Mouse (Mus musculus): ENCODE data around the gene Elmsan1.

The Elmsan1 gene

GRCm38 (mm10) chr12:84173309-84173915, 45.3 kb downstream of the Elmsan1 start:
- peak; percentile 94 for DNase-seq

DNA sequence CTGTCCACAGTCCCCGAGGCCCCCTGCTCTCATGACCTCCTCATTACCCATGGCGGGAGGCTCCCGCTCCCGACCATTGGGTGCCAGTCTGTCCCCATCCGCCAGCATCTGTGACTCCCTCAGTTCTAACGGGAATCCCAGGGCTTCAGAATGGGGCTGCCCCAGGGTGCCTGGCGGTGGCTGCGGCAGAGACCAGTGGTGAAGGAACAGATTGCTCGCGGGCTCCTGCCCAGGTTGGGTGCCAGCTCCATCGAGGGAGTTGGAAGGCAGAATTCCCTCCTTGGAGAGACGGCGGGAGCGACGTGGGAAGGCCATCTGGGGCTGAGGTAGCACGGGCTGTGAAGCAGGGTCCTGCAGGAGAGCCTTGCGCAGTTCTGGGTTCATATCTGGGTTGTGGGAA, 45.8 kb downstream of the Elmsan1 start:
- DNase-seq, result peak; percentile 94

DNA sequence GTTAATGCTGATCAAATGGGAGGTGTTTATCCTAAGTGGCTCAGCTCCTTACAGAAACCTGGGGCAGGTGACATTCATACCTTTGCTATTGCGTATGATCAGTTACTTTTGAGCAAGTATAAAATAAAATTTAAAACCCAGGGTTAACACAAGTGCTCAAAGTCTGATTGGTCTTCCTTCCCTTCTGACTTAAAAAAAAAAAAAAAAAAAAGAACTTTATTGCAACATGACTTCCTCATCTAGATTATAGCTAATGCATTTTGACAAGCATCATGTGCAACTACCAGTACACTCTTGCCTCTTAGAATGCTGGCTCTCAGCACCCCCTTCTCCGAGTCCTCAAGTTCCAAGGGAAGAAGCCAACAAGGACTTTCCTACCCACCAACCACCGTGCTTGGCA, 46.5 kb downstream of the Elmsan1 start:
- DNase-seq, result no peak

DNA sequence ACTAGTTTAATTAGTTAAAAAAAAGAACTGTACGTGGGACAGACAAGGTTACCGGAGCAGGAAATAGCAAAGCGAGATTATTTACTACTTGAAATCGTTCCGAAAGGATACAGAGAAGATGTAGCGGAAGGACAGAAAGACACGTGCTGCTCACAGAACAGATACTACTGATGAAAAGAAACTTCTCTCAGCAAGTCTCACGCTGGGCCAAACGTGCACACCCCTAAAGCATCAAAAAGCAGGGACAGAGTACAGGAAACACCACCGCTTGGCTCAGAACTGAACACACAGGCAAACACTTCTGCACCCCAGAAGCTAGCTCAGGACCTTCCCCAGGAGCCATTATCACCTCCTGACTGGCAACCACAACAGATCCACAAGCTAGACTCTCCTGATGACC, 48.1 kb downstream of the Elmsan1 start:
- DNase-seq, result no peak

DNA sequence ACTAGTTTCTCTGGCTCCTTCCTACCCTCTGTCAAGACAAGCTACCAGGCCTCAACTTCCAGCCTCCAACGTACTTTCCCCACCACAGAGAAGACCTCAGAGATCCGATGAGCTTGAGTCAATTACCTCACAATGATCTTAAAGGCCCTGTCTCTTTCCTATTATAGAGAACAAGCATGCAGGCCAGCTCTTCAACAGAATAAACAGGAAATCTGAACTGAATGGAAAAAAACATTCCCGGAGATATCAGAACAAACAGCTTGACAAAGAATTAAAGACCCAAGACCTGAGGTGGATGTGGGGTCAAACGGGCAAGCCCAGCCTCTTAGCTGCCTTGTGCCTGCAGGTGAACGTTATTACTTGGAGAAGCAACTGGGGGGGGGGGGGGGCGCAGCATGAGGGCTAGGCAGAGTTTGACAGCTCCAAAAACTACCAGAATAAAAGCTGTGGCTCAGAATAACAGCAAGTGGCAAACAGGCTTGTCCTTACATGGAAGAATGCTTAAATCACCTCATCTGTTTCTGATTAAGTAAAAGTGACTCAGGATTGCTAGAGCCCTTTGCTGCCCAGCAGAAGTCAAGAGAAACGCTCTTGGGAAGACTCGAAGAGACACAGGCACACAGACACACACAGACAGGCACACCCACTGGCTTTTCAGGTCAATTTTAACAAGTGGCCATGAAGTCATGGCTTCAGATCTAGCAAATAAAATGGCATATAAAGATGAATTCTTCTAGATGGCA, 52.9 kb downstream of the Elmsan1 start:
- DNase-seq, result peak; percentile 91

GRCm38 (mm10) chr12:84163586-84164110, 55.0 kb downstream of the Elmsan1 start:
- DNase-seq, result peak; percentile 88

- DNase-seq, result peak; percentile 90
Observed at GRCm38 (mm10) chr12:84163133-84163532, 55.5 kb downstream of the Elmsan1 start.

DNA sequence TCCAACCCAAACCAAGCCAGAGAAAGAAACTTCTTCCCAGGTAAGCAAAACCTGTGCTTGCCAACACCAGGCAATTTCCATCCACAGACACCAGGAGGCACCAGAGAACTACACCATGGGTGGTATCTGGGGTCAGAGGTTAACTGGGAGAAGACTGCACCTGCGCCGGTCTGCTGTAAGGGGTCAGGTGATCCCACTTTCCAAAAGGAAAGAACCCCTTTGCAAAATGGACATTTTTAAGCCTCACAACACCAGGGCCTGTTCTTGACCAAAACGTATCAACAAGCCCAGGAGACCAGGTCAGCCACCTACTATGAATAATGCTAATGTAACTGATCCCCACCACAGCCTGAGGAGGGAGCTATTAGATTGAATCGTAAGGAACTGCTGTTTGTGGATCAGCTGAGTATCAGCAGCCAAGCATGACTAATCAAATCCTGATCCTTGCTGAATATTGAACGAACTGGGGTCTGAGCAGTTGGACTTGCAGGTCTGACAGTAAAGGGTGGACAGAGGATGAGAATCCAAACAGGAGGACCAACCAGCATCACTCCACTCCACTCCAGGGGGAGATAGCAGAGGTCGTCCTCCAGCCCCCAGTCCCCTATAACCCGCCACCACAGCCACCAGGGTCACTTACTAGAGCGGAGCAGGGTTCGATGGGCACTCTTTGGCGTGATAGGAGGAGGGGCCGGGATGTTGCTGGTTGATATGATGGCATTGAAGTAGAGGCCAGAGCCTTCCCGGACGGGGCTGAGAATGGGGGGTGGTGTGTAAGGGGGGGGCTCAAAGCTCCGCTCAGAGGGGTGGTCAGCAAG, 56.9 kb downstream of the Elmsan1 start:
- DNase-seq, result peak; percentile 90

GRCm38 (mm10) chr12:84161116-84161515, 57.6 kb downstream of the Elmsan1 start:
- peak; percentile 91 for DNase-seq

GRCm38 (mm10) chr12:84160491-84160890, 58.2 kb downstream of the Elmsan1 start:
- peak; percentile 83 for DNase-seq

DNA sequence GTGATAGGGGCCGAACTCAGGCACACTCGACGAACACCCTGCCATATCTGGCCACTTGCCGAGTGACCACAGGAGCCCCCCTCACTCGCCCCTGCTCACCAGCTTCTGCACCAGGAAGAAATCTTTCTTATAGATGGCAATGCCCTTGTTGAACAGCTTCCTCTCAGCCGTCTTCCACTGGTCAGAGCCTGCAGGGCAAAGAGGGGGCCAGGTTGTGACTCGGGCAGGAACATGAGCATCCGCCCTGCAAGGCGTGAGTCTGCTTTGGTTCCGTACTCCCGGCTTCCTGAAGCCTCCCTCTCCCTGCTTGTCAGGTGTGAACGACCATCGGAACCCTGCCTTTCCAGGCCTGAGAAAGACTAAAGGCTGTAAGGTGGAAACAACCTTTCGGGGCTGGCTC, 60.5 kb downstream of the Elmsan1 start:
- DNase-seq, result peak; percentile 86

DNA sequence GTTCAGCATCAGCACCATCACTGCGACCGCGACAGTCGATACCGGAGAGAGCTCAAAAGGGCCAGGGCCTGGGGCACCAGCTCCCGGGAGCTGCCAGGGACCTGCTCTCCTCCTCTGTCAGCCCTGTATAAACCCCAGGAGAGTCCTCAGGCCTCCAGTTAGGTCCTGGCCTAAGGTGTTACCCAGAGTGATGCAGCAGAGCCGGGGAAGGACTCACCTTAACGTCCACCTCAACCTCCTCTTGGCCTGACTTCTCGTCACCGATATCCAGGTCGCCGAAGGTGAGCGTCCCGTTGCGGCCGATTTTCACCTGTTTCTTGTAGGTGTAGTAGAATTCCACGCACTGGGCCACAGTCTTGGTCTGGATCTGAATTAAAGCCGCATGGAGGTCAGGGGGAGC, 62.5 kb downstream of the Elmsan1 start:
- DNase-seq, result peak; percentile 75

GRCm38 (mm10) chr12:84155523-84155871, 63.2 kb downstream of the Elmsan1 start:
- peak; percentile 91 for DNase-seq

- peak; percentile 97 for DNase-seq
Observed at GRCm38 (mm10) chr12:84154786-84155522, 63.7 kb downstream of the Elmsan1 start.

DNA sequence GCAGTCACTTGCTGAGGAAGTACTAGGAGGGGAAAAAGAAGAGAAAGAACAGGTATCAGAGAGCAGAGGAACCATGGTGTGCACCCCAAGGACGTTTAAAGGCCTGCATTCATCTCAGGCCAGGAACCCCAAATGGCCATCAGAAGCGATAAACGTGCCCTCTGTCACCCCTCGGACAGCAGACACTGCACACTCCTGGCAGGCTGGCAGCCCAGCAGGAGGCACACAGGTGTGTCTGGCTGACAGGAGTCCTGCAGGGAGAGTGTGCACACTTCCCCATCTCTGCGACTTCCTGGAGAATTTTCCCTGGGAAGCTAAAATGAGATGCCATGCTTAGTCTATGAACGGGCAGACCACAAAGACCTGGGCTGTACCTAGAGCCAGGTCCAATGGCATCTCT, 65.3 kb downstream of the Elmsan1 start:
- DNase-seq, result peak; percentile 87

DNA sequence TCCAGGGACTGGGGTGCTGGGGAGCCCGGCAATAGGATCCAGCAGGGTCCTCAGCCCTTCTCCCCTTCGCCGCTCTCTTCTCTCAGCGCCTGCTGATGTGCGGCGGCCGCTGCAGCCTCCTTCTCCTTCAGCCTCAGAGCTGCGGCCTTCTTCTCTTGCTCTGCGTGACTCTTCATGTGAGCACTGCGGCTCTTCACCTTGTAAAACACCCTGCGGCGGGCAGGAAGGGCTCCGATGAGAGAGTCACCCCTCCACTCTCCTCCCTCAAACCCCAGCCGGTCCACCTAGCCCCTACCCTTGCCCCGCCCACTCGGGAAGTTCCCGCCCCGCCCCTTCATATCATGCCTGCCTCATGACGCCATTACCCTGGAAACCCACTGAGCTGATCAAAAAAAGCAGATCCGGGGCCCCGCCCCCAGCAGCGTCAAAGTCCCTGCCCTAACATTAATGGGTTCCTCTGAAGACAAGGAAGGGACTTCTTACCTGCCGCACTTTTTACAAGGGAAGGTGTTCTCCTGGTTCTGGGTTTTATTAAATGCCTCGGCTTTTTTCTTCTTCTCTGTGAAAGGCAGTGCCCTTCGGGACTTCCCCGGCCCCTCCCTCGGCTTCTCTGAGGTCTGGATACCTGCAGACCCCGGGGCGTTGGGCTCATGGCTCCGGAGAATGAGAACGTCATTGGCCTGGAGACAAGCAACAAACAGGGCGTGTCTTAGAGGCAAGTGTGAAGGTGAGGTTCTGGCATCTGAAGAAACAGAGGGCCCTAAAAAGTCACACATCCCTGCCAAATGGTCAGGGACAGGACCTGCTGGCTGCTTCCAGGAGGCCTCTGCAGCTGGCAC, 66.1 kb downstream of the Elmsan1 start:
- DNase-seq, result peak; percentile 90

DNA sequence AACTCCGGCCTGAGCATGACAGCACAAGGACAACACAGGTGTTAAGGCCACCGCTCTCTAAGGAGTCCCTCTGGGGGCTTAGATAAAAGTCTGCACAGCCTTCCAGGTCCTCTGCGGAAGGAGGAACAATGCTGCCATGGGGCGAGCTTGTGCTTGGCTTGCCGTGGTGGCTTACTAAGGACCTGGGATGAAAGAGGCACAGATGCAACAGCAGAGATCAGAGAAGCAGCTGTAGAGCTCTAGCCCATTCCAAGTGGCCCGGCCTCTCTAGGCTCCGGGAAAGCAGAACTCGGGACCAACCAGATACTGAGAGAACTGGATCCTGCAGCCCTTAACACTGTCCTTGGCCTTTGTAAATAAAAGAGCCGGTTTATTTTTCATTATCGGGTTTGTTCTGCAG, 66.8 kb downstream of the Elmsan1 start:
- peak; percentile 82 for DNase-seq

DNA sequence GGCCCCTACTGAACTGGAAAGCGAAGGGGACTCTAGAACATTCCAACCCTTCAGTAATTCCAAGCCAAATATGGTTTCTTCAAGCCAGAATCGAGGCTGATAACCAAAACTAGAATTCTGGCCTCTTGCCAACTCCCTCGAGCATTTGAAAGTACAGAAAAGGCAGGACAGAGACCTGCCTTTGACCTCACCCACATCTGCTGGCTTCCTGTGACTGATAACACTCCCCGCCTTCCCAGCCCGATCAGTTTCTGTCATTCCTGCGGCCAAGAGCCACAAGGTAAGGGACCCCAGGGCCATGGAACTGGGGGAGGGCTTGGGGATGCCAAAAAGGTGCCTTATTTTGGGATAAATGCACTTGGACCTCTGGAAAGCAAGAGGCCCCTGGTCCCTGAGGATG, 67.7 kb downstream of the Elmsan1 start:
- peak; percentile 94 for DNase-seq

DNA sequence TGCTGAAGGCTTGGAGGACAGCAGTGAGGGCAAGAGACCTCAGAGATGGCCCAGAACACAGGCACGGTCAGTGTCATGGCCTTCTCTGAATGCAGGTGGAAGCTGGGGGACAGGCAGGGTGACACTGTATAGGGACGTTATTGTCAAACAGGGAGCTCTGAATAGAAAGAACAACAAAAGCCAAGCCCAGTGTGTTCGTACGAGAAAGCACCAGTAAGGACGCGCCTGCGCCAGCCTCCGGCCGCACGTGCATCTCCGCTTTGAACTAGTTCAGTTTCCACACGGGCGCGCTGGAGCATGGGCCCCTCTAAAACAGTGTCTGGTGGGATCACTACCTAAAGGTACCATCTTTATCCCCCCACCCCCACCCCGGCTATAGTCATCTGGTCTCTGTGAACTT, 68.7 kb downstream of the Elmsan1 start:
- DNase-seq, result peak; percentile 90

DNA sequence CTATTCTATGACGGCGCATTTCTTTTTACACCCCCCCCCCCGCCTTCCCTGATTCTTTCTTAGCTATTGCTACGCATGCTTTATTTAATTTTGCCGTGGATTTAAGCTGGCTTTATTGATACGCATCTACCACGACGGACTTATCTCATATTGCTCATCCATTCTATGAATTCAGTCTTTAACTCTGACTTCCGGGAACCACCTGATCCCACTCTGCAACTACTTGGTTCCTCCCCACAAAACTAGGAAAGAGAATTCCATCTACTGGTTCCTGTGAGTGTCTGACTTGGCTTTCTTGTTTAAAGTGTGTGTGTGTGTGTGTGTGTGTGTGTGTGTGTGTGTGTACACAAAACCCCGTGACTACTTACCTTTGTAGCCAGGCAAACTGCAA, 70.1 kb downstream of the Elmsan1 start:
- no peak for DNase-seq

- DNase-seq, result peak; percentile 98
Observed at GRCm38 (mm10) chr12:84147954-84148621, 70.6 kb downstream of the Elmsan1 start, which contains the start of gene Pnma1. Gene Pnma1 (minus strand): TSS chr12:84148489.
